In the genomic region with DNA sequence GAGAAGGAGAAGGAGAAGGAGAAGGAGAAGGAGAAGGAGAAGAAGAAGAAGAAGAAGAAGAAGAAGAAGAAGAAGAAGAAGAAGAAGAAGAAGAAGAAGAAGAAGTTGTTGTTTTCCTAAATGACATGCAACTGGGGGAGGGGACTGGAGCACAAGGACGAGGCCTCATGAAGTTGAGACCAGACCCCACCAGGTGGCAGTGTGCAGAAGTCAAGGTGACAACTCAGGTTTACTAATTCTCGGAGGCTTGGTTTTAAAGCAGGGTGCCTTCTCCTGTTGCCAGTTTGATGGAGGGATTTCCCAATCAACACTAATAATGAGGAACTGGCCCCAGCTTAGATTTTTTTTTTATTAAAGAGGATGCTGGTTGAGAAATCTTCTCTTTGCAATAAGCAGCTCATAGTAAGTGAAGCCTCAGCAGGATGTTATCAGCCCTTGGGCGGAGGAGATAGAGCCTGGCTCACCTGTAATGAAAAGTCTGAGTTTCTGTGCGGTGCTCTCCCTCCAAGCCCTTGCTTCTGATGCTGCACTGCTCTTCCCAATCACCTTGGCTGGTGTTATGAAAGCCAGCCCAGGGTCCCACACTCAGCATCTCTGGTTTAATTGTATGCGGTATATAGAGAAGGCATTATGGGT, we compare ENCODE assay signal across 9 mouse cellular contexts.
A peak's percentile ranks its signal among the peaks of the same experiment; 100 is the strongest.
DNase-seq lines count a peak whose midpoint lies in the region; ATAC-seq and TF ChIP-seq lines count a peak whose summit lies in the region.
"Had no signal": no experiment of that assay in that cellular context is flagged by ENCODE, and none has a peak within 500 bp of the region (broad histone marks: within the 10 kb centered on the region; RNA-seq: fewer than 3 reads in every experiment).

No protein-coding gene starts in this region.

- H3K27me3 ChIP-seq in ES-Bruce4 (ENCODE audit: control insufficient read depth, insufficient read depth, low read length, poor library complexity, severe bottlenecking): no peaks in the 10 kb centered on the region
- no peaks in the 10 kb centered on the region for H3K27me3 ChIP-seq in embryonic facial prominence, embryonic 11.5 days (ENCODE audit: control insufficient read depth, insufficient read depth, low read length)
- H3K27me3 ChIP-seq: lung, embryonic 15.5 days had no signal

- H3K9ac ChIP-seq in ES-Bruce4 (ENCODE audit: low read depth, poor library complexity, severe bottlenecking): no peak overlapping the region
- no peak overlapping the region for H3K9ac ChIP-seq in embryonic facial prominence, embryonic 11.5 days (replicated peaks; ENCODE audit: low read length)
- H3K9ac ChIP-seq: lung, embryonic 15.5 days had no signal

- WGBS in embryonic facial prominence, embryonic 11.5 days: 56% methylated on average over 5 of the region's 5 CpGs

- H3K4me2 ChIP-seq in embryonic facial prominence, embryonic 11.5 days (ENCODE audit: low read depth, low read length): no peak overlapping the region
- H3K4me2 ChIP-seq: lung, embryonic 15.5 days had no signal

- H3K9me3 ChIP-seq in ES-Bruce4 (replicated peaks; ENCODE audit: control insufficient read depth, insufficient read depth, low read length, poor library complexity, severe bottlenecking): no peaks in the 10 kb centered on the region
- no peaks in the 10 kb centered on the region for H3K9me3 ChIP-seq in embryonic facial prominence, embryonic 11.5 days (replicated peaks; ENCODE audit: control insufficient read depth, low read length)
- H3K9me3 ChIP-seq: lung, embryonic 15.5 days had no signal

- H3K4me3 ChIP-seq in ES-Bruce4 (ENCODE audit: low read depth, low read length): no peak overlapping the region
- no peak overlapping the region for H3K4me3 ChIP-seq in embryonic facial prominence, embryonic 11.5 days (ENCODE audit: low read depth, low read length)
- H3K4me3 ChIP-seq: lung, embryonic 15.5 days had no signal

- ATAC-seq in embryonic facial prominence, embryonic 11.5 days (replicated peaks; ENCODE audit: insufficient number of reproducible peaks, low FRiP score, low TSS enrichment, low read depth): no peak

- TF ChIP-seq EP300 in ES-Bruce4 (IDR thresholded peaks at IDR 0.05; ENCODE audit: insufficient read depth, low read depth, low read length): no peak

- TF ChIP-seq CTCF in ES-Bruce4 (IDR thresholded peaks at IDR 0.05; ENCODE audit: low read depth, low read length): peak; percentile 58

- no peaks in the 10 kb centered on the region for H3K36me3 ChIP-seq in ES-Bruce4 (ENCODE audit: control insufficient read depth, insufficient read depth, low read length, poor library complexity, severe bottlenecking)
- H3K36me3 ChIP-seq in embryonic facial prominence, embryonic 11.5 days (replicated peaks; ENCODE audit: control insufficient read depth, insufficient read depth, low read depth, low read length): no peaks in the 10 kb centered on the region
- H3K36me3 ChIP-seq: lung, embryonic 15.5 days had no signal

- TF ChIP-seq POLR2A in ES-Bruce4 (IDR thresholded peaks at IDR 0.05; ENCODE audit: insufficient read depth, low read length): no peak

- peak; percentile 49 to 63 for DNase-seq in layer of hippocampus, postnatal 10 days (ENCODE audit: low spot score in 2 of 2)
- DNase-seq in layer of hippocampus, adult 9-10 months (ENCODE audit: low spot score): no peak
- DNase-seq in adrenal gland, postnatal 14 days: peak; percentile 78
- peak; percentile 72 for DNase-seq in embryonic facial prominence, embryonic 11.5 days (ENCODE audit: low spot score)
- peak; percentile 30 to 62 for DNase-seq in left cerebral cortex, postnatal 14 days (ENCODE audit: low spot score in 2 of 2)
- peak; percentile 68 for DNase-seq in retina, postnatal 1 day
- no peak for DNase-seq in layer of hippocampus, postnatal 36 days

- no peak overlapping the region for H3K27ac ChIP-seq in ES-Bruce4 (ENCODE audit: insufficient read depth, low read length)
- no peak overlapping the region for H3K27ac ChIP-seq in embryonic facial prominence, embryonic 11.5 days (replicated peaks; ENCODE audit: low read depth, low read length)
- H3K27ac ChIP-seq: lung, embryonic 15.5 days had no signal

- intact Hi-C loops in left cerebral cortex, postnatal 14 days (cut with DNase I): loop anchor here (10.0 kb wide), 1 partner anchor 338 kb away; no protein-coding TSS in a partner anchor

- H3K4me1 ChIP-seq in ES-Bruce4 (ENCODE audit: control insufficient read depth, insufficient read depth, low read length): no peaks in the 10 kb centered on the region
- no peaks in the 10 kb centered on the region for H3K4me1 ChIP-seq in embryonic facial prominence, embryonic 11.5 days (ENCODE audit: control insufficient read depth, insufficient read depth, low read length)

Comparison
In these comparisons a context has a peak if more than half of its experiments do, and no peak if none do; other contexts are left out.
1. DNase-seq: peak in layer of hippocampus, postnatal 10 days (2 of 2), adrenal gland, postnatal 14 days (single experiment), embryonic facial prominence, embryonic 11.5 days (single experiment), left cerebral cortex, postnatal 14 days (2 of 2) and retina, postnatal 1 day (single experiment); none in layer of hippocampus, adult 9-10 months (single experiment) and layer of hippocampus, postnatal 36 days (0 of 2).